Mouse (Mus musculus): ENCODE measurements at regions not wholly inside any gene's neighbourhood (a gene's known extent, or its start where the extent isn't known, plus 50 kb on each side); places are given as distances from the start of the nearest gene placed in this dataset.
"Not testable (repeated sequence)": the region's sequence is repeated elsewhere in the genome, so short reads cannot be mapped to it uniquely, and the experiment has no call there.

DNA sequence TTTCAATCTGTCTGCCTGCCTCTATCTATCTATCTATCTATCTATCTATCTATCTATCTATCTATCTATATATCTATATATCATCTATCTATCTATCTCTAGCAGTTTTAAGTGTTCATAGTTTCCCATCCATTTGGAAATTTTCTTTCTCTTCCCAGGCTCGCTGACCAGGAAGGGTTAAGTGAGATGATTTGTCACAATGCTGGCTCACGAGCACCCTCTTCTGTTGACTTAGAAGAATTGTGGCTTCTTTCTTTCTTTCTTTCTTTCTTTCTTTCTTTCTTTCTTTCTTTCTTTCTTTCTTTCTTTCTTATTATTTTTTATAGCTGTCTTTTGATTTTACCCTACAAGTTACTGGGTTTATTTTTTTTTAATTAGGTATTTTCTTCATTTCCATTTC lies 79.6 kb upstream of the Klf14 start:
- H3K36me3 ChIP-seq (ENCODE audit: control insufficient read depth, insufficient read depth, low read length); H3K9me3 ChIP-seq (replicated peaks; ENCODE audit: control insufficient read depth, low read length); H3K4me1 ChIP-seq (ENCODE audit: control insufficient read depth, insufficient read depth, low read length); ATAC-seq; H3K4me2 ChIP-seq (ENCODE audit: low read length); H3K4me3 ChIP-seq (ENCODE audit: low read depth, low read length); H3K27me3 ChIP-seq (replicated peaks; ENCODE audit: control insufficient read depth, insufficient read depth, low read length); H3K9ac ChIP-seq (ENCODE audit: low read length); H3K27ac ChIP-seq (ENCODE audit: low read depth, low read length): not testable (repeated sequence)
- peak; percentile 77 for DNase-seq (ENCODE audit: low spot score)
- 2% methylated on average over 2 of the region's 2 CpGs for WGBS

GRCm38 (mm10) chr6:31039485-31039884 lies 80.6 kb upstream of the Klf14 start:
- H3K4me1 ChIP-seq (ENCODE audit: control insufficient read depth, insufficient read depth, low read length), result no peaks in the 10 kb centered on the region
- no peaks in the 10 kb centered on the region for H3K27me3 ChIP-seq (replicated peaks; ENCODE audit: control insufficient read depth, insufficient read depth, low read length)
- no peaks in the 10 kb centered on the region for H3K9me3 ChIP-seq (replicated peaks; ENCODE audit: control insufficient read depth, low read length)
- no peak overlapping the region for H3K4me2 ChIP-seq (ENCODE audit: low read length)
- H3K27ac ChIP-seq (ENCODE audit: low read depth, low read length), result no peak overlapping the region
- H3K9ac ChIP-seq (ENCODE audit: low read length), result no peak overlapping the region
- WGBS, result 83% methylated on average over 6 of the region's 6 CpGs
- H3K4me3 ChIP-seq (ENCODE audit: low read depth, low read length), result no peak overlapping the region
- no peak for DNase-seq (ENCODE audit: low spot score)
- H3K36me3 ChIP-seq (ENCODE audit: control insufficient read depth, insufficient read depth, low read length), result no peaks in the 10 kb centered on the region
- ATAC-seq, result no peak

- Histone ChIP-seq H3K4me2 (ENCODE audit: low read length) (no peak overlapping the region), H3K4me1 (ENCODE audit: control insufficient read depth, insufficient read depth, low read length) (no peaks in the 10 kb centered on the region), H3K27ac (ENCODE audit: low read depth, low read length) (no peak overlapping the region), H3K4me3 (ENCODE audit: low read depth, low read length) (no peak overlapping the region), H3K27me3 (replicated peaks; ENCODE audit: control insufficient read depth, insufficient read depth, low read length) (no peaks in the 10 kb centered on the region), H3K36me3 (ENCODE audit: control insufficient read depth, insufficient read depth, low read length) (no peaks in the 10 kb centered on the region), H3K9me3 (replicated peaks; ENCODE audit: control insufficient read depth, low read length) (no peaks in the 10 kb centered on the region), H3K9ac (ENCODE audit: low read length) (no peak overlapping the region)
- 87% methylated on average over 6 of the region's 6 CpGs for WGBS
- DNase-seq (ENCODE audit: low spot score) (no peak), ATAC-seq (no peak)
These were observed 81.9 kb upstream of the Klf14 start for GRCm38 (mm10) chr6:31040783-31041182.

DNA sequence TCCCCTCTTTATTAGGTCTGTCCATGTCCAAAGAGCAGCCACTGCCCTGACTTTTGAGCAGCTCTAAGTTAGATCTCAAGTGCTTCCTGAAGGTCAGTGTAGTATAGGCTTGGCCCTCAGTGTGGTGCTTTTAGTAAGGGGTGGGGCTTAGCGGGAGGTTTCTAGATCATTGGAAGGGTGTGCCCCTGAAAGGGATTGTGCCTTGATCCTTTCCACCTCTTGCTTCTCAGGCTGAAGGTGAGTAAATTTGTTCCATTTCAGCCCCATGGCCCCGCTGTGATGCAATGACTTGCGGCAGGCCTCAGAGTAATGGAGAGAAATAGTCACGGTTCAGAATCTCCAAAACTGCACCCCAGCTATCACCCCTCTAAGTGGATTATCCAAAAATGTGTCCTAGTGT lies 84.5 kb upstream of the Klf14 start:
- Histone ChIP-seq H3K4me2 (ENCODE audit: low read length) (no peak overlapping the region), H3K4me1 (ENCODE audit: control insufficient read depth, insufficient read depth, low read length) (no peaks in the 10 kb centered on the region), H3K36me3 (ENCODE audit: control insufficient read depth, insufficient read depth, low read length) (no peaks in the 10 kb centered on the region), H3K27me3 (replicated peaks; ENCODE audit: control insufficient read depth, insufficient read depth, low read length) (no peaks in the 10 kb centered on the region), H3K9me3 (replicated peaks; ENCODE audit: control insufficient read depth, low read length) (no peaks in the 10 kb centered on the region), H3K9ac (ENCODE audit: low read length) (no peak overlapping the region), H3K27ac (ENCODE audit: low read depth, low read length) (no peak overlapping the region), H3K4me3 (ENCODE audit: low read depth, low read length) (no peak overlapping the region)
- 94% methylated on average over 4 of the region's 4 CpGs for WGBS
- no peak for ATAC-seq
- no peak for DNase-seq (ENCODE audit: low spot score)

GRCm38 (mm10) chr6:31043919-31044318 lies 85.0 kb upstream of the Klf14 start:
- no peaks in the 10 kb centered on the region for H3K9me3 ChIP-seq (replicated peaks; ENCODE audit: control insufficient read depth, low read length)
- H3K4me2 ChIP-seq (ENCODE audit: low read length), result no peak overlapping the region
- H3K27ac ChIP-seq (ENCODE audit: low read depth, low read length), result no peak overlapping the region
- no peak overlapping the region for H3K9ac ChIP-seq (ENCODE audit: low read length)
- no peak overlapping the region for H3K4me3 ChIP-seq (ENCODE audit: low read depth, low read length)
- H3K4me1 ChIP-seq (ENCODE audit: control insufficient read depth, insufficient read depth, low read length), result no peaks in the 10 kb centered on the region
- ATAC-seq (no peak), DNase-seq (ENCODE audit: low spot score) (no peak)
- 95% methylated on average over 3 of the region's 3 CpGs for WGBS
- no peaks in the 10 kb centered on the region for H3K36me3 ChIP-seq (ENCODE audit: control insufficient read depth, insufficient read depth, low read length)
- no peaks in the 10 kb centered on the region for H3K27me3 ChIP-seq (replicated peaks; ENCODE audit: control insufficient read depth, insufficient read depth, low read length)

DNA sequence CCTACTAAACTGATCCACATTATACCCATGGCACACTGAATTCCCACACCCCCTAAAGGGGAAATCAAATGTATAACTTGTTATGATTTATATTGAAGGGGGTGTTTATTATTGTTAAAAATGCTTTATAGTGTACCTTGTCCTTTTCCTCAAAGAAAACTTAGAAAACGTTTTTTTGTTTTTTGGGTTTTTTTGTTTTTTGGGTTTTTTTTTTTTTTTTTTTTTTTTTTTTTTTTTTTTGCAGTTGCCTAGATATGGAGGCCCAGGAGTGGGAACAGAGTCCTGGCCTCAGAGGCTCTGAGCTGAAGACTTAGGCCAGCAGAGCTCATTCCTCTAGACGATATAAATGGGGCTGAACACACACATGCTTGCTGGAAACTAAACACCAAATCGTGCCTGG lies 87.3 kb upstream of the Klf14 start:
- DNase-seq (ENCODE audit: low spot score), result no peak
- Histone ChIP-seq H3K9ac (ENCODE audit: low read length) (no peak overlapping the region), H3K27ac (ENCODE audit: low read depth, low read length) (no peak overlapping the region), H3K9me3 (replicated peaks; ENCODE audit: control insufficient read depth, low read length) (no peaks in the 10 kb centered on the region), H3K4me3 (ENCODE audit: low read depth, low read length) (no peak overlapping the region), H3K4me2 (ENCODE audit: low read length) (no peak overlapping the region), H3K4me1 (ENCODE audit: control insufficient read depth, insufficient read depth, low read length) (no peaks in the 10 kb centered on the region), H3K27me3 (replicated peaks; ENCODE audit: control insufficient read depth, insufficient read depth, low read length) (no peaks in the 10 kb centered on the region), H3K36me3 (ENCODE audit: control insufficient read depth, insufficient read depth, low read length) (no peaks in the 10 kb centered on the region)
- 81% methylated on average over 3 of the region's 3 CpGs for WGBS
- no peak for ATAC-seq

DNA sequence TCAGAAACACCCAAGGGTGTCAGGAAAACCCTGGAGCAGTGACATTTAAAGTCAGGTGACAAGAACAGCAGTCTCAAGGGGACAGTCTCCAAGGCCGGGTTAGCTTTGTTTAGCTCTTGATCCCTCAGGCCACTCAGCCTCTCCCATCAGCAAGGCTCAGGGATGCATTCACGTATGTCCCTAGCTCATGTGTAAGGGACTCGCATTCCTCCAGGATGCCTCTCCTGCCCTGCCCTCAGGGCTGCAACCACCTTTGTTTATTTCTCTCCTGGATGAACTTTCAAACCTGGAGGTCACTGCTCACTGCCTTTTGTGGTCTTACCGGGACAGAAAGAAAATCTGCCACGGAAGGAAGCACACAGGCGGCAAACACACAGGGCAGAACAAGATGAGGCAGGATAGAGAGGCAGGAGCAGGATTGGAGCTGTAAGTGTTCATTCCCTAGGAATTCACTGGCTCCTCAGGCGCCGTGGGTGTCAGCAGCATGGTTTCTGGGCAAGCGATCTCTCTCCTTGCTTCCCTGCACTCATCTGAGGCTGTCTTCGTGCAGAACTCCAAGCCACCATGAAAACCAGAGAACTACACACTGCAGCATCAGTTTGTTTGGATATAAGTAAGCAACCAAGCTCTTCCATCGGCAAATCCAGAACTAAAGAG lies 90.2 kb upstream of the Klf14 start:
- no peak overlapping the region for H3K4me2 ChIP-seq (ENCODE audit: low read length)
- no peaks in the 10 kb centered on the region for H3K36me3 ChIP-seq (ENCODE audit: control insufficient read depth, insufficient read depth, low read length)
- no peak for DNase-seq (ENCODE audit: low spot score)
- H3K27ac ChIP-seq (ENCODE audit: low read depth, low read length), result no peak overlapping the region
- no peaks in the 10 kb centered on the region for H3K4me1 ChIP-seq (ENCODE audit: control insufficient read depth, insufficient read depth, low read length)
- no peaks in the 10 kb centered on the region for H3K9me3 ChIP-seq (replicated peaks; ENCODE audit: control insufficient read depth, low read length)
- H3K4me3 ChIP-seq (ENCODE audit: low read depth, low read length), result no peak overlapping the region
- WGBS, result 71% methylated on average over 11 of the region's 11 CpGs
- H3K9ac ChIP-seq (ENCODE audit: low read length), result no peak overlapping the region
- H3K27me3 ChIP-seq (replicated peaks; ENCODE audit: control insufficient read depth, insufficient read depth, low read length), result no peaks in the 10 kb centered on the region
- ATAC-seq, result no peak

DNA sequence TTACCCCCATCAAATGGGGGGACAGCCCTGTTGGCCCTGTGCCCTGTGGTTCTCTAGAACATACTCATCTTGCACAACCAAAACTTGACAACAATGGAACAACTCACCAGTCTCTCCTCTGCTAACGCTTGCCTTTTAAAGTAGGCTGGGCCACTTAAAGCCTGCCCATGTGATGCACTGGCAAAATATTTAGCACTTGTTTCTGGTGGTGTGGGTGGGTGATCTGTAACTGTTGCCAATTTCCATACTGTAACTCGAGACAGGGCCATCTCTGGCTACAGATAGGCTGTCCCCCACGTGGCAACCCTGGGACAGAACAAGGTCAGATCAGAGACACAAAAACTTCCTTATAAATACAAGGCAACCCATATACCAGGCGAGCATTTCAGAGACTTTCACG lies 92.0 kb upstream of the Klf14 start:
- Histone ChIP-seq H3K36me3 (ENCODE audit: control insufficient read depth, insufficient read depth, low read length) (no peaks in the 10 kb centered on the region), H3K9me3 (replicated peaks; ENCODE audit: control insufficient read depth, low read length) (no peaks in the 10 kb centered on the region), H3K9ac (ENCODE audit: low read length) (no peak overlapping the region), H3K4me1 (ENCODE audit: control insufficient read depth, insufficient read depth, low read length) (no peaks in the 10 kb centered on the region), H3K27ac (ENCODE audit: low read depth, low read length) (no peak overlapping the region), H3K4me3 (ENCODE audit: low read depth, low read length) (no peak overlapping the region), H3K27me3 (replicated peaks; ENCODE audit: control insufficient read depth, insufficient read depth, low read length) (no peaks in the 10 kb centered on the region), H3K4me2 (ENCODE audit: low read length) (no peak overlapping the region)
- DNase-seq (ENCODE audit: low spot score) (no peak), ATAC-seq (no peak)
- 70% methylated on average over 5 of the region's 5 CpGs for WGBS

GRCm38 (mm10) chr6:31051771-31052170 lies 92.9 kb upstream of the Klf14 start:
- 61% methylated on average over 6 of the region's 6 CpGs for WGBS

More at GRCm38 (mm10) chr6:31051771-31052170, 92.9 kb upstream of the Klf14 start:
- H3K4me2 ChIP-seq (ENCODE audit: low read length), result no peak overlapping the region
- H3K9me3 ChIP-seq (replicated peaks; ENCODE audit: control insufficient read depth, low read length), result no peaks in the 10 kb centered on the region
- no peaks in the 10 kb centered on the region for H3K4me1 ChIP-seq (ENCODE audit: control insufficient read depth, insufficient read depth, low read length)
- H3K27me3 ChIP-seq (replicated peaks; ENCODE audit: control insufficient read depth, insufficient read depth, low read length), result no peaks in the 10 kb centered on the region
- DNase-seq (ENCODE audit: low spot score) (no peak), ATAC-seq (no peak)
- no peaks in the 10 kb centered on the region for H3K36me3 ChIP-seq (ENCODE audit: control insufficient read depth, insufficient read depth, low read length)
- H3K4me3 ChIP-seq (ENCODE audit: low read depth, low read length), result no peak overlapping the region
- no peak overlapping the region for H3K9ac ChIP-seq (ENCODE audit: low read length)
- H3K27ac ChIP-seq (ENCODE audit: low read depth, low read length), result no peak overlapping the region
